ENCODE assay signal across 8 mouse cellular contexts in the genomic region with DNA sequence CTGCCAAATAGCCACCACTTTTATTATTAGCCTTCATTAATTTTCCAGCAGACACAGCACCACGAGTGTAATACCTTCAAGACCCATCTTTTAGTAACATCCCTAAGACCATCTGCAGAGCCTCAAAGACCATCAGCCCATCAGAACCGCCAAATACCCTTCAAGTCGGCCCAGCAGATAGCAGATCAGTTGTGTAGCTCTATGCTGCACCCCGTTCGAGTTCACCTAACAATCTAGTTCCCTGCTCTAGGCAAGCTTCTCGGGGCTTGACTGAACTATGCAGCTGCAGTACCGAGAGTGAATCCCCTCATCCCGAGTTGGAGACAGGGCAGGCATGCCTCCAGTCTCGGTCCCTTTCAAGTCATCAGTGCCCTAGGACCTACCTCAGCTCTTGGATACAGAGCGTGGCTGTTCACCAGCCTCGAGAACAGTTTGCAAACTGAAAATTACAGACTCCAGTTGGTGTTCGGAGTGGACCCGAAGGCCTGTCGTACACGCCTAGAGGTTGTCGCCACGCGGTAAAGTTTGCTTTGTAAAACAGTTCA. TPM values are rescaled to one million over a fixed set of nuclear protein-coding genes. Genes with fewer than 3 reads are reported as not detected.
DNase-seq lines count a peak whose midpoint lies in the region; ATAC-seq and TF ChIP-seq lines count a peak whose summit lies in the region.

No protein-coding gene starts in this region.

- CTCF ChIA-PET in Patski (lab: Charles Lee) = no interaction called here

- in situ Hi-C loops in Patski (cut with MboI; ENCODE audit: low pct_unique_long_range_greater_than_20kb) = loop anchor here (5.0 kb wide), 1 partner anchor 60 kb away; a partner anchor contains a TSS

- TF ChIP-seq CTCF in Patski (IDR thresholded peaks at IDR 0.05) = no peak

- no peak for ATAC-seq in heart, embryonic 14.5 days (ENCODE audit: insufficient number of reproducible peaks, insufficient read depth, low FRiP score, low read depth)
- ATAC-seq in Patski = peak; percentile 24
- ATAC-seq in hindbrain, embryonic 14.5 days (ENCODE audit: low FRiP score) = peak; percentile 68
- ATAC-seq in midbrain, embryonic 11.5 days (ENCODE audit: low FRiP score) = peak; percentile 66

- peak overlapping the region in 1 of 2 experiments; percentile 50; a peak in 1 of 4 replicates for H3K27ac ChIP-seq in heart, embryonic 14.5 days (replicated peaks in 1 of 2; ENCODE audit: control insufficient read depth in 1 of 2, insufficient read depth in 1 of 2, low read depth in 2 of 2, low read length in 2 of 2)
- peak overlapping the region; percentile 54; the same call in 1 of the 2 replicates for H3K27ac ChIP-seq in hindbrain, embryonic 14.5 days
- no peak overlapping the region for H3K27ac ChIP-seq in midbrain, embryonic 11.5 days (ENCODE audit: low read depth, low read length)

- H3K9ac ChIP-seq in heart, embryonic 14.5 days (ENCODE audit: low read length) = peak overlapping the region; percentile 74
- H3K9ac ChIP-seq in hindbrain, embryonic 14.5 days = peak overlapping the region; percentile 70
- peak overlapping the region; percentile 68 for H3K9ac ChIP-seq in midbrain, embryonic 11.5 days (ENCODE audit: low read length)

- 0 out of 2 replicates have a peak, but pooled peaks cover 5% of the 10 kb centered on the region for H3K36me3 ChIP-seq in heart, embryonic 14.5 days (ENCODE audit: control insufficient read depth, insufficient read depth, low read length)
- peaks cover 5% of the 10 kb centered on the region; the same call in 1 of the 2 replicates for H3K36me3 ChIP-seq in hindbrain, embryonic 14.5 days (replicated peaks; ENCODE audit: control insufficient read depth, insufficient read depth)
- no peaks in the 10 kb centered on the region for H3K36me3 ChIP-seq in midbrain, embryonic 11.5 days (ENCODE audit: control insufficient read depth, insufficient read depth, low read length)

- POLR2A ChIA-PET in Patski (lab: Charles Lee) = no interaction called here

- no peaks in the 10 kb centered on the region for H3K9me3 ChIP-seq in heart, embryonic 14.5 days (ENCODE audit: control insufficient read depth, low read length)
- H3K9me3 ChIP-seq in hindbrain, embryonic 14.5 days (ENCODE audit: control insufficient read depth, low read length) = no peaks in the 10 kb centered on the region
- H3K9me3 ChIP-seq in midbrain, embryonic 11.5 days (ENCODE audit: control insufficient read depth, low read length) = no peaks in the 10 kb centered on the region

- peak overlapping the region; percentile 70 for H3K4me2 ChIP-seq in heart, embryonic 14.5 days (ENCODE audit: low read length)
- peak overlapping the region; percentile 59 for H3K4me2 ChIP-seq in hindbrain, embryonic 14.5 days (replicated peaks)
- peak overlapping the region; percentile 54 for H3K4me2 ChIP-seq in midbrain, embryonic 11.5 days

- DNase-seq in heart, postnatal 14 days = no peak
- DNase-seq in Patski (ENCODE audit: low read depth, low spot score) = no peak
- DNase-seq in hindbrain, embryonic 14.5 days (ENCODE audit: low spot score) = no peak
- DNase-seq in midbrain, embryonic 11.5 days (ENCODE audit: low spot score, missing footprints) = peak; percentile 93
- no peak for DNase-seq in cerebellum, postnatal 36 days
- DNase-seq in thymus, postnatal 14 days = no peak
- DNase-seq in adrenal gland, adult 18-20 months (ENCODE audit: low spot score in 2 of 2) = no peak

- H3K4me1 ChIP-seq in heart, embryonic 14.5 days (ENCODE audit: control insufficient read depth in 2 of 2, insufficient read depth in 2 of 2, low read length in 2 of 2) = peaks cover 0 to 6% of the 10 kb centered on the region in 2 experiments; a peak in 1 of 4 replicates
- peaks cover 6% of the 10 kb centered on the region; the same call in 1 of the 2 replicates for H3K4me1 ChIP-seq in hindbrain, embryonic 14.5 days (replicated peaks; ENCODE audit: control insufficient read depth, insufficient read depth, low read length)
- H3K4me1 ChIP-seq in midbrain, embryonic 11.5 days (ENCODE audit: control insufficient read depth, insufficient read depth, low read length) = peaks cover 2% of the 10 kb centered on the region; the same call in 1 of the 2 replicates

- H3K27me3 ChIP-seq in heart, embryonic 14.5 days (ENCODE audit: control insufficient read depth, insufficient read depth, low read length) = no peaks in the 10 kb centered on the region
- H3K27me3 ChIP-seq in Patski = no peaks in the 10 kb centered on the region
- H3K27me3 ChIP-seq in hindbrain, embryonic 14.5 days (ENCODE audit: control insufficient read depth, insufficient read depth, low read length) = no peaks in the 10 kb centered on the region
- H3K27me3 ChIP-seq in midbrain, embryonic 11.5 days (ENCODE audit: control insufficient read depth, insufficient read depth, low read length) = no peaks in the 10 kb centered on the region

- intact Hi-C loops in heart, postnatal 14 days (cut with DNase I) = loop anchor here (5.0 kb wide), 1 partner anchor 60 kb away; a partner anchor contains a TSS

- peak overlapping the region; percentile 59 to 72 for H3K4me3 ChIP-seq in heart, embryonic 14.5 days (ENCODE audit: control insufficient read depth in 1 of 2, insufficient read depth in 1 of 2, low read depth in 1 of 2, low read length in 2 of 2)
- peak overlapping the region; percentile 51 for H3K4me3 ChIP-seq in hindbrain, embryonic 14.5 days (replicated peaks; ENCODE audit: low read length)
- peak overlapping the region; percentile 52 for H3K4me3 ChIP-seq in midbrain, embryonic 11.5 days (ENCODE audit: low read depth, low read length)

- WGBS in heart, embryonic 14.5 days = 17% methylated on average over 18 of the region's 18 CpGs
- 24% methylated on average over 18 of the region's 18 CpGs for WGBS in hindbrain, embryonic 14.5 days
- 23% methylated on average over 18 of the region's 18 CpGs for WGBS in midbrain, embryonic 11.5 days

RNA-seq across cellular contexts. Expression of a gene that starts 0.3 kb away (rescaled TPM):
- polyA plus RNA-seq in heart, embryonic 14.5 days (2014; fragmentation: Nextera tagmentation; extraction: Ambion mirVana) = 25.1 and 25.4 TPM in 2 replicates
- total RNA-seq in heart, postnatal 14 days (2021) = 10 to 100 TPM in 1 of 2 experiments, 1 to 10 TPM in 1; 9.8 to 12.7 TPM
- 38.1 TPM for polyA plus RNA-seq in Patski (2021)
- 49.5 and 51.0 TPM in 2 replicates for polyA plus RNA-seq in hindbrain, embryonic 14.5 days (2014; fragmentation: Nextera tagmentation; extraction: Ambion mirVana)
- polyA plus RNA-seq in midbrain, embryonic 11.5 days (2014; fragmentation: Nextera tagmentation; extraction: Ambion mirVana) = 40.2 and 44.3 TPM in 2 replicates
- total RNA-seq in adrenal gland, adult 18-20 months (2021) = 10 to 100 TPM; 22.9 to 26.6 TPM

RNA-seq across cellular contexts. Expression of a gene that starts 19.1 kb away (rescaled TPM):
- 21.7 and 26.5 TPM in 2 replicates for polyA plus RNA-seq in heart, embryonic 14.5 days (2014; fragmentation: Nextera tagmentation; extraction: Ambion mirVana)
- total RNA-seq in heart, postnatal 14 days (2021) = 1 to 10 TPM in 1 of 2 experiments, under 1 TPM in 1; 0.78 to 1.6 TPM
- polyA plus RNA-seq in Patski (2021) = not detected
- polyA plus RNA-seq in hindbrain, embryonic 14.5 days (2014; fragmentation: Nextera tagmentation; extraction: Ambion mirVana) = 47.4 and 51.5 TPM in 2 replicates
- polyA plus RNA-seq in midbrain, embryonic 11.5 days (2014; fragmentation: Nextera tagmentation; extraction: Ambion mirVana) = 5.2 and 5.3 TPM in 2 replicates
- under 1 TPM in 1 of 2 experiments, not detected in 1; 0.32 TPM for total RNA-seq in adrenal gland, adult 18-20 months (2021)

RNA-seq across cellular contexts. Expression of a gene that starts 45.5 kb away (rescaled TPM):
- 3.6 and 4.2 TPM in 2 replicates for polyA plus RNA-seq in heart, embryonic 14.5 days (2014; fragmentation: Nextera tagmentation; extraction: Ambion mirVana)
- 1 to 10 TPM; 1.8 to 3.7 TPM for total RNA-seq in heart, postnatal 14 days (2021)
- 13.8 TPM for polyA plus RNA-seq in Patski (2021)
- 45.0 and 46.9 TPM in 2 replicates for polyA plus RNA-seq in hindbrain, embryonic 14.5 days (2014; fragmentation: Nextera tagmentation; extraction: Ambion mirVana)
- 14.7 and 15.9 TPM in 2 replicates for polyA plus RNA-seq in midbrain, embryonic 11.5 days (2014; fragmentation: Nextera tagmentation; extraction: Ambion mirVana)
- 1 to 10 TPM; 8.6 to 9.2 TPM for total RNA-seq in adrenal gland, adult 18-20 months (2021)

RNA-seq across cellular contexts. Expression of a gene that starts 58.5 kb away (rescaled TPM):
- 28.0 and 28.5 TPM in 2 replicates for polyA plus RNA-seq in heart, embryonic 14.5 days (2014; fragmentation: Nextera tagmentation; extraction: Ambion mirVana)
- 10 to 100 TPM; 19.0 to 24.7 TPM for total RNA-seq in heart, postnatal 14 days (2021)
- polyA plus RNA-seq in Patski (2021) = 51.1 TPM
- polyA plus RNA-seq in hindbrain, embryonic 14.5 days (2014; fragmentation: Nextera tagmentation; extraction: Ambion mirVana) = 30.6 and 33.1 TPM in 2 replicates
- polyA plus RNA-seq in midbrain, embryonic 11.5 days (2014; fragmentation: Nextera tagmentation; extraction: Ambion mirVana) = 32.0 and 36.1 TPM in 2 replicates
- total RNA-seq in adrenal gland, adult 18-20 months (2021) = 10 to 100 TPM; 44.2 to 76.5 TPM
